Mouse (Mus musculus) liver, embryonic 15.5 days (tissue): ENCODE results near the gene Pdik1l. TPM values are rescaled to one million over a fixed set of nuclear protein-coding genes. Genes with fewer than 3 reads are reported as not detected.

Experiments
- ATAC-seq: fragments of 200-750 bp; cut with Nextera tagmentation; 2 replicates; pipeline ENCODE4 v1.8.0; 2017; ENCODE audit warnings: moderate number of reproducible peaks, mild to moderate bottlenecking, moderate library complexity; ENCODE audit not compliant: insufficient read depth
- H3K27ac ChIP-seq: fragments of 300-500 bp; sonication (generic); replicated peaks from 2 replicates; pipeline ENCODE4 v1.5.1; 2015; ENCODE audit warnings: mild to moderate bottlenecking, inconsistent platforms
- H3K27me3 ChIP-seq: fragments of 300-500 bp; sonication (generic); 2 replicates; pipeline ENCODE4 v1.6.1; 2015; ENCODE audit warnings: mild to moderate bottlenecking, inconsistent platforms
- H3K36me3 ChIP-seq: fragments of 300-500 bp; sonication (generic); replicated peaks from 2 replicates; pipeline ENCODE4 v1.6.1; 2015; ENCODE audit warnings: moderate library complexity, mild to moderate bottlenecking, inconsistent platforms
- H3K4me1 ChIP-seq: fragments of 300-500 bp; sonication (generic); replicated peaks from 2 replicates; pipeline ENCODE4 v1.6.1; 2015; ENCODE audit warnings: inconsistent platforms
- H3K4me2 ChIP-seq: fragments of 300-500 bp; sonication (generic); 2 replicates; pipeline ENCODE4 v1.6.1; 2015; ENCODE audit warnings: moderate library complexity, mild to moderate bottlenecking, inconsistent platforms
- H3K4me3 ChIP-seq: fragments of 300-500 bp; sonication (generic); replicated peaks from 2 replicates; pipeline ENCODE4 v1.5.1; 2015; ENCODE audit warnings: mild to moderate bottlenecking, inconsistent platforms
- H3K9ac ChIP-seq: fragments of 300-500 bp; sonication (generic); 2 replicates; pipeline ENCODE4 v1.6.1; 2015; ENCODE audit warnings: moderate library complexity, mild to moderate bottlenecking, inconsistent platforms
- H3K9me3 ChIP-seq: fragments of 300-500 bp; sonication (generic); replicated peaks from 2 replicates; pipeline ENCODE4 v1.6.1; 2016; ENCODE audit warnings: inconsistent platforms
- WGBS: fragments of 180-500 bp; shearing (Covaris S2); methylation state at CpG from one replicate; pipeline ENCODE4 v1.1.7; 2015; ENCODE audit warnings: mixed read lengths; ENCODE audit not compliant: insufficient replicate concordance; 5-methylcytosine and 5-hydroxymethylcytosine counted together
- polyA plus RNA-seq: library from polyadenylated mRNA; unstranded; fragments of >200 nt; fragmentation: Nextera tagmentation; extraction: Ambion mirVana; gene quantifications from 2 replicates; pipeline ENCODE4 v1.2.1, GENCODE M21; 2015

Pdik1l gene
- 9.8 and 11.9 TPM in 2 replicates for polyA plus RNA-seq

DNA sequence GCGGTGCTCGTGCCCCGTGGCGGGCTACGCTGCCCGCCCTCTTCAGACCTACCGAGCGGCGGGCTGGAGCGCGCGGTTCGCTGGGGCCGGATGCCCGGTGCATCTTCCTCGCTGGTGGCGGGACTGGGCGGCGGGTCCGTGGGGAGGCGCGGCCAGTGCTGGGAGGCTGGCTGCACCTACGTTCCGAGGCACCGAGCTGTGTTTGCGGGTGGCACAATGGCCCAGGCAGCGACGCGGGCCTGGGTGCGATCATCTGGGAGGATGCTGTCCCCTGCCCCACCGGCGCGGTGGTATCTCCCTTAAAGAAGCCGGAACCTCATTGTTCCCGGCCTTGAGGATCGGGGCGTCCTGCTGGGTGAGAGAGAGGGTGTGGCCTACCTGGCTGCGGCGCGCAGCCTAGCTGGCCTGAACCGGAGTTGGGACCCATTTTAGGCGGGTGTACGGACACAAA is at the start of gene Pdik1l:
TSS of gene Pdik1l (minus strand) at position 321 of the 451 bp plus-strand sequence.
- peaks cover 19% of the 10 kb centered on the region for H3K36me3 ChIP-seq
- peak within 1 kb of the TSS; percentile 99 for H3K27ac ChIP-seq
- peak within 1 kb of the TSS; percentile 92 for H3K4me2 ChIP-seq
- peaks cover 1% of the 10 kb centered on the region for H3K27me3 ChIP-seq
- peaks cover 47% of the 10 kb centered on the region for H3K4me1 ChIP-seq
- under 1% methylated on average over 43 of the region's 43 CpGs for WGBS
- no peaks in the 10 kb centered on the region for H3K9me3 ChIP-seq
- peak; percentile 68 for ATAC-seq
- H3K9ac ChIP-seq: peak within 1 kb of the TSS; percentile 97
- H3K4me3 ChIP-seq: peak within 1 kb of the TSS; percentile 97

DNA sequence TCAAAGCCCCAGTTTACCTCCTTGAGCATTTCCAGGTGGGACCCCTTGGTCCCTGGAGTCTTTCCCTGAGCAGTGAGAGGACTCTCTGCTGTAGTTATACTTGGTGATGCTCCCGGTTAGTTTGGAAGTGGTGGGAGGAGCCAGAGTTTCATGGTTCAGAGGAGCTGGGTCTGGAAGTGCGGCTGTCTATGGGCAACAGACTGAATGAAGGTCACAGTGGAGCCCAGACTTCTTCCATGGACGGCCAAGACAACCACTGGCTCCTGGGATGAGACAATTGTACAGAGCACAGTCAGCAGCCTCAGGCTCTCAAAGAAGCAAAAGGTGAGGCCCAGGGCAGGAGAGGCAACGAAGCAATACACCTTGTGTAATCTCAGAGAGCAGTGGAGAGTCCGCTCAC is 42.6 kb upstream of the Pdik1l start:
- Histone ChIP-seq H3K4me2 (no peak overlapping the region), H3K9me3 (no peaks in the 10 kb centered on the region), H3K36me3 (no peaks in the 10 kb centered on the region), H3K9ac (no peak overlapping the region), H3K27me3 (no peaks in the 10 kb centered on the region), H3K27ac (no peak overlapping the region), H3K4me3 (no peak overlapping the region), H3K4me1 (no peaks in the 10 kb centered on the region)
- 53% methylated on average over 5 of the region's 5 CpGs for WGBS
- no peak for ATAC-seq

DNA sequence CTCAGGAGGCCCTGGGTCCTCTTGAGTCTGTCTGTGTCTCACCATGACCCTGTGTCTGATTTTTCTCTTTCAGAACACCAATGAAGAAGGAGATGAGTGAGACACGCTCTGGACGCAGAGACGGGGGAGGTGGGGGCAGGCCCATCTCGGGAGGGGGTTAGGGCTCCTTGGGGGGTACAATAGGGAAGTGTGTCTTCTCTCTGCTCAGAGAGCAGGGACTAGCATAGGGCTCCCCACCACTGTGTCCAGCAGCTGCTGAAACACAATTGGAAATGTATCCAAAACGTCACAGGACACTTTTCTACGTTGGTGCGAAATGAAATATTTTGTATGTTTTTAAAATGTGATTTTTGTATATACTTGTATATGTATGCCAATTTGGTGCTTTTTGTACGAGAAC is 41.1 kb upstream of the Pdik1l start:
- H3K4me3 ChIP-seq: no peak overlapping the region
- H3K27ac ChIP-seq: no peak overlapping the region
- 72% methylated on average over 8 of the region's 8 CpGs for WGBS
- no peaks in the 10 kb centered on the region for H3K4me1 ChIP-seq
- no peaks in the 10 kb centered on the region for H3K36me3 ChIP-seq
- no peak overlapping the region for H3K9ac ChIP-seq
- H3K4me2 ChIP-seq: no peak overlapping the region
- no peak for ATAC-seq
- no peaks in the 10 kb centered on the region for H3K27me3 ChIP-seq
- no peaks in the 10 kb centered on the region for H3K9me3 ChIP-seq

DNA sequence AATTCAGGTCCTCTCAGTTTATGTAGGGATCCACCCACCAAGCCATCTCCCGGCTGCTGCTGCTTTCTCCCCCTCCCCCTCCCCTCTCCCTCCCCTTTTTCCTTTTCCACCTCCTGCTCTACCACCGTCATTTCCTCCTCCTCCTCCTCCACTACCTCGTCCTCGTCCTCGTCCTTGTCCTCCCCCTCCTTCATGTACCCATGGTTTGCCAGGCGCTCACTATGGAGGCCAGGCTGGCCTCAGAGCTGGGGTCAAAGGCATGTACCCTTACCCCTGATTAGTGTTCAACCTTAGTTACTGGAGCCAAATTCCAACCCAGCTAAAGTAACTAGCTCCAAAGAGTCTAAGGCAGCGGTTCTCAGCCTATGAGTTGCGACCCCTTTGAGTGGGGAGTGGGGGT is 40.5 kb upstream of the Pdik1l start:
- Histone ChIP-seq H3K27ac (no peak overlapping the region), H3K36me3 (no peaks in the 10 kb centered on the region), H3K4me1 (no peaks in the 10 kb centered on the region), H3K4me3 (no peak overlapping the region), H3K4me2 (no peak overlapping the region), H3K27me3 (no peaks in the 10 kb centered on the region), H3K9ac (no peak overlapping the region), H3K9me3 (no peaks in the 10 kb centered on the region)
- WGBS: 44% methylated on average over 8 of the region's 8 CpGs
- no peak for ATAC-seq

DNA sequence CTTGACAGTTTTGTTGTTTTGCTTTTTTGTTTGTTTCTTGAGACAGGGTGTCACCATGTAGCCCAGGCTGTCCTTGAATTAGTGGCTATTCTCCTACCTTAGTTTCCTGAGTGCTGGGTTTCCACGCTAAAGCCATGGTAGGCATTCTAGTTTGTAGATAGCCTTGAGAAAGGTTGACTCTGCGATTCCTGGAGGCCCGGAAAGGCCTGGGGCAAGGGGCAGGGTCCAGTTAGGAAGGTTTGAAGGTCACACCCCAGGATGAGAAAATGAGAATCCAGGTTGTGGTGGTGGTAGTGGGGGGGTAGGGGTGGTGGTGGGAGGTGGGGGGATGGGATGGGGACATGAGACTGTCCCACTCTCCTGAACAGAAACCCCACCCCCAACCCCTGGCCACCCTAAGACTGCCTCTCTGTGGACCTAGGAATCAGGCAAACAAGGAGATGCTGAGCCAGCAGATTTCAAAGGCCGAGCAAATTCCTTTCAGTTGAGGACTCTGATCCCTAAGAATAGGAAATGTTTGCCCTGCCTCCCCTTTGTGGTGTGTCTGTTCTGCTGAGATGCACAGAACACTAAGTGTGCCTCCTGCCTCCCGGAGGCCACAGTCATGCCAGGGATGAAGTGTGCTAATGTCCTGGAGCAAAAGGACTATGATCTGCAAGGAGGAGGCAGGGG is 39.3 kb upstream of the Pdik1l start:
- no peak overlapping the region for H3K9ac ChIP-seq
- H3K27me3 ChIP-seq: no peaks in the 10 kb centered on the region
- no peak overlapping the region for H3K4me2 ChIP-seq
- ATAC-seq: no peak
- no peak overlapping the region for H3K27ac ChIP-seq
- no peaks in the 10 kb centered on the region for H3K36me3 ChIP-seq
- WGBS: 52% methylated on average over 5 of the region's 5 CpGs
- H3K4me3 ChIP-seq: no peak overlapping the region
- no peaks in the 10 kb centered on the region for H3K4me1 ChIP-seq
- H3K9me3 ChIP-seq: no peaks in the 10 kb centered on the region

DNA sequence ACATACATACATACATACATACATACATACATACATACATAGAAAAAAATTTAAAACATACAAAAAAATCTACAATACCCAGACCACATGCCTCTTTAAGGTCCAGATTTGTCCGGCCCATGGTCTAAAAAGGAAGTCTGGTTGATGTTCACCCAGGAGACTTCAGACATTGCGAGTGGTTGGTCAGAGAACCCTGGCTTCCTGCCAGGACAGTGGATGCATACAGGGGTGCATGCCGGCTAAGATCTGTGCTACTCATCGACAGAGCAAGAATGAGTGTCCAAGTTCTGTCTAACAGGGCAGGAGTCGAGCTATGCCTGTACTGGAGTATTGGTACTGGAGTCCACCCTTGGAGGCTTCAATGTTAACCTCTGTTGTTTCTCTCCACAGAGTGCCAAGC is 37.0 kb upstream of the Pdik1l start:
- Histone ChIP-seq H3K9ac (no peak overlapping the region), H3K27me3 (no peaks in the 10 kb centered on the region), H3K36me3 (no peaks in the 10 kb centered on the region), H3K4me2 (no peak overlapping the region), H3K4me1 (no peaks in the 10 kb centered on the region), H3K4me3 (no peak overlapping the region), H3K27ac (no peak overlapping the region), H3K9me3 (no peaks in the 10 kb centered on the region)
- 35% methylated on average over 5 of the region's 5 CpGs for WGBS
- ATAC-seq: no peak

DNA sequence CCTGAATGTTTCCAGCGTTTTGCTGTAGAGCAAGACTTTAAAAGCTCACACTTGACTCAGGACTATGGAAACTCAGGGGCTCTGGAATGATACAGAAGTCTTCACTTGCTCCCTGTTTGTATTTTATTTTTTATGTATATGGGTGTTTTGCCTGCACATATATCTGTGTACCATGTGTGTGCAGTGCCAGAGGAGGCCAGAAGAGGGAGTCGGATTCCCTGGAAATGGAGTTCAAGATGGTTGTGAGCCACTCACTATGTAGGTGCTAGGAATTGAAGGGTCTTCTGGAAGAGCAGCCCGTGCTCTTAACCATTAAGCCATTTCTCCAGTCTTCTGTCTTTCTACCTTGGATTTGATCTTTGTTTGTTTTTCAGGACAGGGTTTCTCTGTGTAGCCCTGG is 33.8 kb upstream of the Pdik1l start:
- H3K27me3 ChIP-seq: no peaks in the 10 kb centered on the region
- H3K4me2 ChIP-seq: no peak overlapping the region
- ATAC-seq: no peak
- H3K27ac ChIP-seq: no peak overlapping the region
- no peaks in the 10 kb centered on the region for H3K4me1 ChIP-seq
- no peak overlapping the region for H3K9ac ChIP-seq
- no peaks in the 10 kb centered on the region for H3K9me3 ChIP-seq
- H3K4me3 ChIP-seq: no peak overlapping the region
- 37% methylated on average over 3 of the region's 3 CpGs for WGBS
- H3K36me3 ChIP-seq: no peaks in the 10 kb centered on the region

DNA sequence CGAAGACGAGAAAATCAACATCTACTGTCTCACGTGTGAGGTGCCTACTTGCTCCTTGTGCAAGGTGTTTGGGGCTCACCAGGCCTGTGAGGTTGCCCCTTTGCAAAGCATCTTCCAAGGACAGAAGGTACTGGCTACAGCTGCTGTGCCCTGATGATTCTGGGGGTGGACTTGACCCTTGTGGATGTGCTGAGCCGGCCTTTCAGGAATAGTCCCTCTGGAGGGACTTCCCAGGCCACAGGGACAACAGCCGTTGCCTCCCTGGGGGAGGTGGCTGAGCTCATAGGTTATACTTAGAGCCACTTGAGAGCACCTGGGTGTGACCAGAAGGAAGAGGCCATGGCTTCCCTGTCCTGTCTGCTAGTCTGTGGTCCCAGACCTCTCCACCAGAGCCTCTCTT is 32.0 kb upstream of the Pdik1l start:
- Histone ChIP-seq H3K27ac (no peak overlapping the region), H3K27me3 (peaks cover 4% of the 10 kb centered on the region; the same call in 1 of the 2 replicates), H3K36me3 (no peaks in the 10 kb centered on the region), H3K9ac (no peak overlapping the region), H3K4me3 (no peak overlapping the region), H3K4me2 (no peak overlapping the region), H3K9me3 (no peaks in the 10 kb centered on the region), H3K4me1 (no peaks in the 10 kb centered on the region)
- no peak for ATAC-seq
- WGBS: 56% methylated on average over 5 of the region's 5 CpGs

DNA sequence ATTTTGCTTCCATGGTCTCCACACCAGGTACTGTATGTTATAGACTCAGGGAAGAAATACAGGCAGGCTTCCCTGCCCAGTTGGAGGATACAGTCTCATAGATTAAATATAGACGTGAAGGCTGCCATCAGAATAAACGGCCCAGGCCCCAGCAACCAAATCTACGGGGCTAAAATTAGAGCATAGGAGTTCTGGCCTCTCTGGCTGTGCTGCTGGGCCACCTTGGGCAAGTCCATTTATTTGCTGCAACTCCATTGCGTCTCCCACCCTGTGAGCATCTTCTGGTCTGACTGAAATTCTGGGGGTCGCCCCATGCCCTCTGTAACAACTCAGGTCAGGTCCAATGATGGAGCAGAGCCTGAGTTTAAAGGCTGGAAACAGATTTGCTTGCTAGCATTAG is 31.4 kb upstream of the Pdik1l start:
- Histone ChIP-seq H3K27me3 (peaks cover 4% of the 10 kb centered on the region; the same call in 1 of the 2 replicates), H3K9ac (no peak overlapping the region), H3K4me3 (no peak overlapping the region), H3K4me2 (no peak overlapping the region), H3K36me3 (no peaks in the 10 kb centered on the region), H3K4me1 (no peaks in the 10 kb centered on the region), H3K9me3 (no peaks in the 10 kb centered on the region), H3K27ac (no peak overlapping the region)
- 57% methylated on average over 5 of the region's 5 CpGs for WGBS
- no peak for ATAC-seq

DNA sequence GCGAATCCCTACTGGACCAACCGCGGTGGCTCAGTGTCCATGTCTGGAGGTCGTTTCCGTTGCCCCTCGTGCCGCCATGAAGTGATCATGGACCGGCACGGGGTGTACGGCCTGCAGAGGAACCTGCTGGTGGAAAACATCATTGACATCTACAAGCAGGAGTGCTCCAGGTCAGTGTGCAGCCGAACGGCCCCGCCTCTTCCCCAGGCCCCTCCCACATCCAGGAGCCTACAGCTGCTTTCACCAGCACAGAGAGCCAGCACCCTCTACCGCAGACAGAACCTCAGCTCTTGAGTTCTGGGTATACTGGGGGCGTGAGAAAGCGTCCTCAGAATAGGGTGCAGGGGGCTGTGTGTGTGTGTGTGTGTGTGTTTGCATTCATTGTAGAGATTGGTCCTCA is 28.7 kb upstream of the Pdik1l start:
- WGBS: 38% methylated on average over 16 of the region's 16 CpGs
- no peak overlapping the region for H3K4me2 ChIP-seq
- no peak; the same call in 1 of the 2 replicates for ATAC-seq
- no peak overlapping the region for H3K4me3 ChIP-seq
- no peak overlapping the region for H3K27ac ChIP-seq
- H3K9me3 ChIP-seq: 0 out of 2 replicates have a peak, but pooled peaks cover 4% of the 10 kb centered on the region
- no peak overlapping the region for H3K9ac ChIP-seq
- H3K4me1 ChIP-seq: no peaks in the 10 kb centered on the region
- peaks cover 4% of the 10 kb centered on the region; the same call in 1 of the 2 replicates for H3K27me3 ChIP-seq
- H3K36me3 ChIP-seq: no peaks in the 10 kb centered on the region

DNA sequence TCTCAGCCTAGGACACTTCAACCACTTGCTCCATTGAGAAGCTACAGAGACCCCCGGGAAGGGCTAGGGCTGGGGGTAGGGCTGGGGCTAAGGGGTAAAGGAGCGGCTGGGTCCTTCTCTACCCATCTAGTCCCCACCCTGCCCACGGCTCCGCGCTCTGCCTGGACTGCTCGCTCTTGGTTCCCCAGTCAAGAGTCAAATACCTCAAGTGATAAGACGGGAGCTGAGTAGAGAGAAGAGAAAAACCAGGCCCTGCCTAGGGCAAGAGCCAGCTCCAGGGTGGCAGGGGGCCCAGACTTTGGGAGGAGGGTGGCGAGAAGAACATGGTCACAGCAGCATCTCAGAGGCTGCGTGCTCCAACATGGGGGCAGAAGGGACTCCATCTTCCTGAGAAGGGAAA is 27.8 kb upstream of the Pdik1l start:
- H3K9me3 ChIP-seq: 0 out of 2 replicates have a peak, but pooled peaks cover 4% of the 10 kb centered on the region
- 59% methylated on average over 9 of the region's 9 CpGs for WGBS
- no peak for ATAC-seq
- no peak overlapping the region for H3K27ac ChIP-seq
- no peak overlapping the region for H3K4me3 ChIP-seq
- H3K4me2 ChIP-seq: no peak overlapping the region
- no peaks in the 10 kb centered on the region for H3K4me1 ChIP-seq
- H3K27me3 ChIP-seq: peaks cover 4% of the 10 kb centered on the region; the same call in 1 of the 2 replicates
- no peak overlapping the region for H3K9ac ChIP-seq
- H3K36me3 ChIP-seq: no peaks in the 10 kb centered on the region

DNA sequence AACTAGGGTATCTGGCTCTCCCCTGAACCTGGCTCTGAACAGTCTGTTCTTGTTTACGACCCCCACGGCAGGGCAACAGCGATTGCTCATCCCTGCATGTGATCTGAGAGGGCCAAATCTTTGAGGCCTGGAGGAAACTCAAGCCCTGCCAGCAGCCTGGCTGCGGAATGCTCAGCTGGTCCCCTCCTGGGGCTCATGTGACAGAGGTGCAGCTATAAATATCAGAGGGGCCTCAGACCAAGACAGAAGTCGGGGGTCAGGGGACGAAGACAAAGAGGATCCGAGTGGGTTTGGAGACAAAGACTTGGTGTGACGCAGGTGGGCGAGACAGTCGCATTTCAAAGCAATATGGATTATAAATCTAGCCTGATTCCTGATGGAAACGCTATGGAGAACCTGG is 27.2 kb upstream of the Pdik1l start, which contains the start of gene Trim63:
TSS of gene Trim63 (plus strand) at position 245 of the 400 bp plus-strand sequence.
- H3K36me3 ChIP-seq: no peaks in the 10 kb centered on the region
- H3K9me3 ChIP-seq: 0 out of 2 replicates have a peak, but pooled peaks cover 4% of the 10 kb centered on the region
- WGBS: 39% methylated on average over 11 of the region's 11 CpGs
- H3K4me2 ChIP-seq: no peak within 1 kb of the TSS
- no peaks in the 10 kb centered on the region for H3K4me1 ChIP-seq
- H3K9ac ChIP-seq: no peak within 1 kb of the TSS
- H3K27ac ChIP-seq: no peak within 1 kb of the TSS
- H3K4me3 ChIP-seq: no peak within 1 kb of the TSS
- H3K27me3 ChIP-seq: peaks cover 4% of the 10 kb centered on the region; the same call in 1 of the 2 replicates
- no peak for ATAC-seq
